Mouse (Mus musculus): Measurements from ENCODE around the gene Inf2.

Gene Inf2

DNA sequence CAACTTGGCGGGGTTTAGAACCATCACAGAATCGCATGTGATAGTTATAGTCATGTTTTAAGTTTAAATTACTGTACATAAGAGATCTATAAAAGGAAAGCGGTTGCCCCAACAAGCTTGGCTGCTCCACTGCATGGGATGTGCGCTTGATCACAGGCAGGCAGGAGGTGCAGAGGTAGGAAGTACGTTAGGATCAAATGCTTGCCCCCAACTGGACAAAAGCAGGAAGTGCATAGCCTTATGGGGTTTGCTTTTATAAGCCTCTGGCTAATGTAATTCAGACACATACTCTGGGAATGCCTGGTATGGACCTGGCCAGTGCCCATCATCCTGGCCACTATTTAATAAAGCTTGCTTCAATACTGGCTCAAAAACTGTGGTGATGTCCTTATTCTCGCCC lies 17.5 kb upstream of the Inf2 start:
- DNase-seq: no peak

DNA sequence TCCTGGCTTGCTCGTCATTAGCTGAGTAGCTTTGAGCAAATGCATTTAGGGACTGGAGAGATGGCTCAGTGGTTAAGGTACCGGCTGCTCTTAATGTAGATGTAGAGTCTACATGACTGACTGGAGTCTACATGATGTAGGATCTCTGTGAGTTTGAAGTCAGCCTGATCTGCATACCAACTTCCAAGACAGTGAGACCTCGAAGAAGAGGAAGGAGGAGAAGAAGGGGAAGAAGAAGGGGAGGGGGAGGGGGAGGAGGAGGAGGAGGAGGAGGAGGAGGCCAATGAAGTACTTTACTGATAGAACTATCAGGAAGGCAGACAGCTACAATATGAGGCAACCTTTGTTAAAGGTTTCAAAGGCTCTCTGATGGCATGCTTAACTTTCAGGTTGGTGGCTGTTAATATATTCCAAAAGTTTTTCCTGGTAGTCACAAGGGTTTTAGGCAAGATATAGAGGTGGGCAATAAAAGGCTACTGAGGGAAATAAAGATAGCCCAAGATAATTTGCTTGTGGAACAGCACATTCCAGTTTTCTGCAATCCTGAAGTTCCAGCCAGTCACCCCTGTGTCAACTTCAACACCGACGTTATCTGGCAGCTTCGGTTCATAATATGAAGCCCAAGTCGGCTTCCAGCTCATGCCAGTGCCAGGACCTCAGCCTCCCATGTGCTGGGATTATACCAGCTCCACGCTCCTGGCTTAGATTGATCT lies 13.2 kb upstream of the Inf2 start:
- no peak for DNase-seq

DNA sequence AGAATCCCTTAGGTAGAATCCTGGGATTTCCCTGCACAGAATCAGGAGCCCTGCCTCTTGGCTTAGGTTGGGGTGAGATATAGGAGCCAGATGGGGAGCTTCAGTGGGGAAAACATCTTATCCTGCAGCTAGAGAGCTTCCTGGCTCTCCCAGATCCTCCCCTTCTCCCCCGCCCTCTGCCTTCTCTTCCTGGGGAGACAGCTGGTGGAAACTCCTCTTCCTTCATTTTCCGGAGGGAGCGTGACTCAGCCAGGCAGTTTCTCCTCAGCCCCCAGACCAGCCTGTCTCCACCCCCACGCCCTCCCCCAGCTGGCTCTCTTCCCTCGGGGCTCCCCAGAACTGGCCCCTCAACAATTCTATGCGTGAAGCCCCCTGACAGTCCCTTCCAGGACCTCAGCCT lies 12.2 kb upstream of the Inf2 start:
- DNase-seq: no peak

DNA sequence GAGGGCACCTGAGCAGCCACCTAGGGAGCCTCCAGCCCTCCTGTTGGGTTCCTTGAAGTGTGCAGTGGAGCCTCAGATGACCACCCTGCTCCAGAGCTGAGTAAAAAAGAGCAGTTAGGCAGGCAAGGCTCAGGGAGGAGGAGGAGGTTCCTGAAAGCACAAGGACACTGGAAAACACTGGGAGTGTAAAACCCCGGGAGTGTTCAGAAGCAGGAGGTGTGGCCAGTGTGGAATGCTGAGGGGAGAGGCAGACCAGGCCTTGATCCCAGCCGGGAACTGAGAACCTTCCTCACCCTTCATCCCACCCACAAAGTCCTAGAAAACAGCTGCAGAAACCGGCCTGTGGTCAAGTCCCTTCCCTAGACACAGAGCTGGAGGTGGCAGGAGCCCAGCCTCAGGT lies 11.8 kb upstream of the Inf2 start:
- no peak for DNase-seq

DNA sequence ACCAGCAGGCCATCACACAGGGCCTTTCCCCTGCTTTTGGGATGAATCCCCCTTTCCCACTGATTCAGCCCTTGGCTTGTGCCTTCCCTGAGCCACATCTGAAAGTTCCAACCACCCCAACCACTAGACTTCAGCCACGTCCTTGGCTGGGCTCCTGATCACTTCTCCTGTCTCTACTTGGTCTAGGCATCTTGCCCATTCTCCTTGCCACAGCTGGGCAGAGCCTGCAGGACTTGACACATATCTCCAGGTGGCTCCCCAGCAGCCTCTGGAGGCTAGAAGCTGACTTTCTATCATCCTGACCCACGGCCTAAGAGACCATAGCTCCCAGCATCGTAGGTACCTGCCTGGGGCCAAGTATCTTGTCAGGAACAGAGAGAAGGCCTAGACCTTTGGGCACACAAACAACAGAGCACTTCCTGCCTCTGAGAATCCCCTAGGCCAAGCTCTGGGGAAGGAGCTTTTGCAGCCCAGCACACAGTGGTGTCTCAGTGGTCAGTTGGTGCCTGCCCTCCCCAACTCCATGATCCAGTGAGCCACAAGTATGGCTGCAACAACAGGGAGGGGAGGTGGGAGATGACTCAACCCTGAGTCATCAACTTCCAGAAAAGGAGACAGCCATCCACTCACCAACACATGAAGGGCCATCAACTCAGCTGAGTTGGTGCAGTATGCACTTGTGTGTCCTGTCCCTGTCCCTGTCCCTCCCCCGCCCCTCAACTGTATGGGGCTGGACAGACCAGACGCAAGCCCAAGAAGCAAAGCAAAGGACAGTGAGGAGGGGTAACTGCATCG lies 10.1 kb upstream of the Inf2 start:
- DNase-seq: no peak

DNA sequence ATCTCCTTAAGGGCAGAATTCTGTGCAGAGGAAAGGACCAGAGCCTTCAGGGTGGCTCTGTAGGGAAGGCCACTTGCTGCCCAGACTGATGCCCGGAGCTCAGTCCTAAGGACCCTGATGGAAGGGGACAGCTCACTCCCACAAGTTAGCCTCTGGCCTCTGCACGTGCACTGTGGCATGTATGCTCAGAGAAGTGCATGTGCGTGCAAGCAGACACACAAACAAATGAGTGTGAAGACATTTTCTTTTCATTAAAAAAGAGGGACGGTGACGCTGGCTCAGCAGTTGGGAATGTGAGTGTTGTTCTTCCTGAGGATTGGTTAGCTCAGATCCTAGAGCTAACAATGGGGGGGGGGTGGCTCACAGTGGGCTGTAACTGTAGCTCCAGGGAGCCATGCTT lies 9.2 kb upstream of the Inf2 start:
- DNase-seq: no peak

DNA sequence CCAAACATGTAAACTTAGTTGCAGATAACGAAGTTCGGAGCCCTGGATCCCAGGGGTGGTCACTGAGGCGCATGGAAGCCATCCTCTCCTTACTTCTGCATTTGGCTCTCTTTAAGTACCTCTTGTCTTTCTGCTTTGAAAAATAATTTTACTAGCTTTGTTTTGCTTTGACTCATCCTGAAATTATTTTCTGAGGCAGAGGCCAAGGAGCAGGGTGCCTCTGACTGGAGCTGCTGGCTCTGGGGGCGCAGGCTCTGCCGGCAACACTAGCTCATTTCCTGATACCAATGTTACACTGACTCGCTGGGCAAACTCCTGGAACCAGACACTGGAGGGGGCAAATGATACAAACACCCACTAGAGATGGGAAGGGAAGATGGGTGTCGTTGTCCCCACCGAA lies 8.7 kb upstream of the Inf2 start:
- DNase-seq: no peak

DNA sequence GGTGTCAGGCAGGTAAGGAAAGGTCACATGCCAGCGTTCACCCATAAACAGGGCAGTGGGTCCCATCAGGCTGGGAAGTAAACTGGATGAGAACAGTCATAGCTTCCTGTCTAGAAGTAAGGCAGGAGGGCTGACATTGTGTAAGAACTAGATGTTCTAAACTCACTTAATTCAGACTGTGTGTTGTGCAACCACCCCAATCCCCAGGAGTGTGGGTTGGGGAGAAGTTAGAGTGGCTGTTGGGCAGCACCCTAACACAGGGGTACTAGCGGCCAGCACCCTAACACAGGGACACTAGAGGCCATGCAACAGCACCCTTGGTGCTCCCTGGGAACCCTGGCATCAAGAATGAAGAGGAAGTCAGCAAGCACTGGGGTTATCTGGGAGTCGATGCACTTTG lies 7.5 kb upstream of the Inf2 start:
- no peak for DNase-seq

DNA sequence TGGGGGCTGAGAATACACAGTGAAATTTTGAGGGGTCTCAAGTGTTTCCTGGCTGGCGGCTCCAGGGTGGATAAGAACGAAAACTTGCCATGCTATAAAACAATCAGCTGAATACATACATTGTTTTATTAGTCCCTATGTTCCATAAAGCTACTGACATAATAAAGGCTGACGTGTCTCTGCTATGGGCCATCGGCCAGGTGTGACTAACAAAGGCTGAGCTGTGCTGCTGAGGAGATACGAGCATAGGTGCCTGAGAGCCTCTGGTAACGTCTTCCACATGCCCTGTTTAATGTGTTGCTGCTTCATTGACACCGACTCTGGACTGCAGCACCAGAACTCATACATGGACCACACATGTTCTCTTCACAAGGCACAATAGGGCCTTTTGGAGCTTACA lies 3.6 kb upstream of the Inf2 start:
- no peak for DNase-seq

DNA sequence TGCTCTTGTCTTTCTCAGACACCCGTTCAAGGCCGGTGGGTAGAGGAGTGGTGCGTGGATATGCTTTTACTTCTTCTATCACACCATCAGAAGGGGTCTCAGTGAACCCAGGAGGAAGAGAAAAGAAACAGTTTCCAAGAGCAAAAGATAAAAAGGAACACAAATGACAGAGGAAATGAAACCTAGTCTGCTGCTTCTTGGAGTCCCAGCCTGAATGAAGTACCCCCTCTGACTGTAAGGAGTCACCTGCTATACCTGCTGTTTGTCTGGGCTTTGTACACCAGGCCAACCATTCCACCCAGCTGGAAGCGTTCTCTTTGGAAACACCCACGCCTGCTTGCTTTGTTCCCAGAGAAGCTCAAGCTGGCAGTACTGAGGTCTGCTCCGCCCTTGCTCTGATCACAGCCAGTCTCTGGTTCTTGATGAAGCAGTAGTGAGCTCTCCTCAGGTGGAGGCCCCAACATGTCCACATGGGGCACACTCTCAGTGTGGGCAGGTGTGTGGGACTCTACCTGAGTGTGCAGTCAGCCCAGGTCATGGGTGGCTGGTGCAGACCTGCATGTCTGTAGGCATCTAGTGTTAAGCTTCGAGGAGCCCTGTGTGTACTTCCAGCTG lies 2.6 kb upstream of the Inf2 start:
- DNase-seq: no peak

DNA sequence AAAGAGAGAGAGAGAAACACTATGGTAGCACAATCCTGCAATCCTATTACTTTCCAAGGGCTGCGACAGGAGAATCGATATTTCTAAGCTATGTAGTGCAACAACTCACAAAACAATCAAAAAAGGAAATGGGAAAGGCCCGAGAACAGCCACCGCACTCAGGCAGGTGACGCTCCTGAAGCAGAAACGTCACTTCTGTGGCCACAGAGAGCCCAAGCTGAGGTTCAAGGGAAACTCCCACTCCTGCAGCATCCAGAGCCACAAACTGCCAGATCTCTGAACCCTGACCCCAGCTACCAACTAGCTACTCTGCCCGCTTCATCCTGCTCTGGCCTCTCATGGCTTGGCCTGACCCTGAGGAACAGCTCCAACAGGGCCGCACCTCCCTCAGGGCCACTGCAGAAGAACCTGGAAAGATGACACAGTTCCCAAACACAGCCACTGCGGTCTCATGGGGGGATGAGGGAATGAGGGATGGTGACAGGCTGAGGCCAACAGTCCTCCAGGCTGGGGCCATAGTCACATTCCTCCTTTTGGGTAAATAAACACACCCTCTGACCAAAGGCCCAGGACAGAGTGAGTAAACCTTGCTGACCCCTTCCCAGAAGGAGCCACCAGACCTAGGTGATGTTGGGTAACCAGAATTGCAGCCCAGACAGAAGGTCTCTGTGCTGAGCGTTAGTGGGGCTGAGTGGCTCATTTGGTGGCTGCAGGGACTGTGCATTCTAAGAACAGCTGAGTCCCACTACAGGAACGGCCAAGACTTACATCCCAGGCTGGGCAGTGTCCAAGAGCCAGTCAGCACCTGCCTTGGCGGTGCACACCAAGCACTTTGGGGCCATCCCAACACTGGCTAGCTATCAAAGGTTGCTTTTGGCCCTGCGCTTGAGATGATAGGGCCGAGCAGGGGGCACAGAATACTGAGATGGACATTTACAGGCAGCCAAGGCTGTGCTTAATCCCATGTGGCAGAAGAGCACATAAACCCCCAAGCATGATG lies 1.2 kb upstream of the Inf2 start:
- peak; percentile 68 for DNase-seq

DNA sequence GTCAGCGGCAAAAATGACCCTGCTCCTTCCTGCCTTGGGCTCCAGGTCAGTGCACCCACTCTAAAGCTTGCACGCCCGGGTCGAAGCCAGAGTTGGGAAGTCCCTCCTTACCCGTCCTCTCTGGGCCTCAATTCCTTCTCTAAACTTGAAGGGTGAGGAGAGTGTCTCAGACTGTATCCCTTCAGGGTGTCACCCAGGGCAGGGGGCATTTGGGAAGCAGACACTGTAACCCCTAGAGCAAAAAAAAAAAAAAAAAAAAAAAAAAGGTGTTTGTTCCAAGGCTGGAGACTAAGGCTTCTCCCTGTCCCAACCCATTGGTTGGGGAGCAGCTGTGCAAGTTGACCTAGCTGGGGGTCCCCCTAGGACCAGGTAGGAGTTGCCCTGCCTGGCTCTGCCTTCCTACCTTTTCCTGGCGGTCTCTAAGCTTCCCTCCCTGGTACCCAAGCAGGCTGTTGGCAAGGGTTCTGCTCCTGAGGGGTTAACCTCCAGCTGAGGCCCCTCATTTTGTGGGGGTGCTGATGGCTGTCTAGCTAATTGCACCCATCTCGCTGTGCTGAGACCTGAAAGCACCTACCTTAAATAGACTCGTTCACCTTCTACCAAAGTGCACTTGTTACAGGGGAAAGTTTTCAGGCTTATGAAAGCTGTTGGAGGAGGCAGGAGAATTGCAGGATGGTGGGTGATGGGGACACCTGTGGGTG lies 1.1 kb downstream of the Inf2 start:
- DNase-seq: peak; percentile 53

DNA sequence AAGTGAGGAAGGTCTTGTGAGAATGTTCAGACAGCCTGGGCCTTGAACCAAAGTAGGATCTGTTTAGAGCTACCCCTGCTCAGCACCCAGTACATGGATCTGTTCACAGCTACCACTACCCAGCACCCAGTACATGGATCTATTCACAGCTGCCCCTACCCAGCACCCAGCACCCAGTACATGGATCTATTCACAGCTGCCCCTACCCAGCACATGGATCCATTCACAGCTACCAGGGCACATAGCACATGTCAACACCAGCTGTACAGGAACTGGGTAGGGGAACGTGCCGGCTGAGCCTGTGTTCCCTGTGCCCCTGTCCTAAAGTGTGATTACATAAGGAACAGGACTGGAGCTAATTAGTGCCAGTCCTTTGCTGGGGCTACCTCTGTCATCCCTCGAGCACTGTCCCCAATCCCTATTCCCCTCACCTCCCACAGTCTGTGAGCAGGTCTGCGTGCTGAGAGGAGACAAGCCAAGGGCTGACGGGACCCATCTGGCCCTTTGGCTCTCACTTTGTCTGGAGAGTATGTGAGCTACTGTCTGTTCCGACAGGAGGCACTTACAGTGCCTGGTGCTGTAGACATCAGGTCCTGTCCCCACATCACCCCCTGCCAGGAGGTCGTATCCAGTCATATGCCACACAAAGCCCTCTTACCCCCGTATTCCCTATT lies 2.1 kb downstream of the Inf2 start:
- DNase-seq: peak; percentile 96

DNA sequence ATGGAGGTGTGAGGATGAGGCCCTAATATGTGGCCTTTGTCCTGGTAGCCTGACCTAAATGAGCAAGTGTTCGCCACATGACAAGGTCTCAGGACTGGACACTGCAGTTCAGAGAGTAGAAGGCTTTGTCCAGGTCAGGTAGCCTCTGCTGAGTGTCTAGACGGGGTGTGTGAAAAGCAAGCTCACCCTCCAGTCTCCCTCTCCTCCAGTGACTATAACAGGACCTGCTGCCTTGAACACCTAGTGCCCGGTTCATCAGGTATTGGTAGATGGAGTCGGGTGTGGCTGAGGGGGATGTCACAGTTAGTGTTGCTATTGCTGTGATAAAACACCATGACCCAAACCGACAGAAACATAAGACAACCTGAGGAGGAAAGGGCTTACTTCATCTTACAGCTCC lies 2.7 kb downstream of the Inf2 start:
- no peak for DNase-seq

DNA sequence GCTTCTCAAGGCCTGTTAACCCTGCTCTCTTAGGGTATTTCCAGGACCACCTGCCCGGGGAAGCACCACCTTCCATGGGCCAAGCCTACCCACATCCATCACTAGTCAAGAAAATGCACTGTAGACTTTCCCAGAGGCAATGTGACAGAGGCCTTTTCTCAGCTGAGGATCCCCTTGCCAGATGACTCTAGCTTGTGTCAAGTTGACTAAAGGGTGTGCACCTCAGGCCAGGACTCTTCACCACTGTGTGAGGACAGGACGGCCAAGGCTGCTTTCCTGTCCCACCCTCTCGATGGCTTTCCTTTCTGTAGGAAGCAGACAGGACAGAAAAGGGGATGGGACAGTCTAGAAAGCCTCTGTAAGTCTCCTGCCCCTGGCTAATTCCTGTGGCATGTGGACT lies 3.1 kb downstream of the Inf2 start:
- DNase-seq: no peak

DNA sequence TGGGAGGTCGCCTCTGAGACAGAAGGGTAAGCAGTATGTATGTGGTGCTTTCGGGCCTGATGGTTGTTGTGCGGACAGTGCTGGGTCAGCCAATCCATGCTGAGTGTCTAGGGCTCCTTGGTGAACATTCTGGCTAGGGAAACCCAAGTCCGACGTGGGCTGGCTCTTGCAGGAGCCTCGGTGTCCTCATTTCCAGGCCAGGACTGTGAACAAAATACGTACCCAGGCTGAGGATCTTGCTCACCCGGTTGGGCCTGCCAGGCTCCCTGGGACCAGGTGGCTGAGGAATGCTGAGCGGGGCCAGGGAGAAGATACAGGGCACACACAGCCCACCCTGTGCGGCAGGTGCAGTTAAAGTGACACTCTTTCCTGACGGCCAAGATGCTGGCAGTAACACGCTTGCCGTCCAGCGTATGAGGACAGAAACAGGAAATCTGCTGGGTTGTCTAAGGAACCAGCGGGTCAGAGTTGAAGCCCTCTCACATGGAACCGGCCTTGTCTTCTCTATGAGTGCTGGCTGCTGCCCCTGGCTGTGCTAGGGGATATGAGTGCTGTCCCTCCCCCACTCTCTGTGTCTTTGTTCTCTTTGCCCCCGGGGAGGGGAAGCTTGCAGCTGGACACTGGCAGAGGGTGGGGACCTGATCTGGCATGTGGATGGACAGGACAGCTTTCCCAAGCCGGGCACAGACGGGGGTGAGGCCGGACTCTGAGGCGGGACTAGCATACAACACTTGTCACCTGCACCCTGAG lies 4.6 kb downstream of the Inf2 start:
- DNase-seq: peak; percentile 51

DNA sequence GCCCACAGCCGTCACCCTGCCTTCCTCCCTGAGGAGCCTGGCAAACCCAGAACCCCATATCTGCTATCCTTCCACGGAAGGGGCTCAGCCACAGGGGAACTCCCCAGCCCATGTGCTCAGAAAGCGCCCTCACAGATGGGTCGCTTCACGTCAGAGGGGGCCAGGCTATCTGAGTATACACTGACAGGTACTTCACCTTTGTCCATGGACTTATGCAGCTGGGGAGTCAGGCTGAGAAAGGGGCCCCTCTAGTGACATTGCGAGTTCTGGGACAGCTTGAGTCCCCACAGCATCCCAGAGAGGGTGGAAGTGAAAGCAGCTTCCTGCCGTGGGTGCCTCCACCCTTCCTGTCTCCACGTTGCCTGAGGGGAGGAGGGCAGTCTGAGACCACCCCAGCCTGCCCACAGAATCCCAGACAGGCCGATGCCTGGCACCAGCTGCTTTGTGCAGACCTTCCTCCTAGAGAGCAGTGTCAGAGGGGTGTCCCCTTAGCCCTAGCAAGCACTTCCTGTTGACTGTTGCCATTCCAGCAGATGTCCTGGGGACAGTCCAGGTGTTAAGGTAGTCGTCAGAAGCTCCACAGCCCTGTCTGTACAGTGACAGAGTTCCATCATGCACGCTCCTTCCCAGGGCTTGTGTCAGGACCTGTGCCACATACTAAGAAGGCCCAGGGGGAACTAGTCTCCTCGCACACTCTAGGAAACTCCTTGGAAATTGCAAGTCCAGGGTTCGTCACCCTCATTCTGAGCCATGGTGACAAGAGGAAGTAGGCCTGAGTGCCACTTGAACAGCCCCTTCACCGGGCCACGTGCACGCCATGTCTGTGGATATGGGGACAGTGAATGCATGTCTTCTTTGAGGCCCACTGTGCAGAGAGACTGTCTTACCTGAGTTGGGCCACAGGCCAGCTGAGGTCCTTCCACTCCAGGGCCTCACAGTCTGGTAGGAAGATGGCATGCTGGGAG lies 5.6 kb downstream of the Inf2 start:
- no peak for DNase-seq

DNA sequence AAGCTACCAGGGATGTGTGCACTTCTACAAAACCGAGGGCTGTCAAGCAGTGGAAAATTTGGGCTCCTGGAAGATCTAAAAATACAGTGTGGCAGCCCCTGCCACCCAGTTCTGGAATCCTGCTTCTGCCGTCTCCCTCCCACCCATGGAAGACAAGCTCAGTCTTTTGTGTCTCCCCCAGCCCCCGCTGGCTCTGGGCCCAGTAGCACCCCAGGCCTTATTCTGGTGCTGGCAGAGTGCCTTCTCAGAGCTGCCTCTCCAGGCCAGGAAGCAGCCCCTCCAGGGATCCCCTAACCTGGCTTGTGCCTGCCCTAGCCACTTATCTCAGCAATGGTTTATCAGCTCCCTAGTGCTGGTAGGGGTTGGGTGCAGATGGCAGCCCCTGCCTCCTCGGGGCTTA lies 6.4 kb downstream of the Inf2 start:
- no peak for DNase-seq

DNA sequence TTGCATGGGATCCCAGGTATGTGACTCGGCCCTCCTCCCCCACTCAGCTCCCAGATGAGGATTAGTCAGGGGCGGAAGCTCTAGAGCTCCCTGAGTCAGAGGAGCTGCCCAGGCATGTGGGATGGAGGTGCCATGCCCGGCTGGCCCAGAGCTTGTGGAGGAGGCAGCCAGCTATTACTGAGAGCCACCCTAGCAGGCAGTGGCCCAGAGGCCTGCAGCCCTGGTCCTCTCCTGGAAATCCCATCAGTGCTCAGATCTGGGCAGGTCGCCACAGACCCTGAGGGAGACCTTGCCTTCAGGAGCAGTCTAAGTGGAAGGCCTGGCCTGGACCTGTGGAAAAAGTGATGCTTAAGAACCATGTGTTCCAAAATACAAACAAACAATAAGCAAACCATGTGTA lies 7.0 kb downstream of the Inf2 start:
- DNase-seq: no peak

DNA sequence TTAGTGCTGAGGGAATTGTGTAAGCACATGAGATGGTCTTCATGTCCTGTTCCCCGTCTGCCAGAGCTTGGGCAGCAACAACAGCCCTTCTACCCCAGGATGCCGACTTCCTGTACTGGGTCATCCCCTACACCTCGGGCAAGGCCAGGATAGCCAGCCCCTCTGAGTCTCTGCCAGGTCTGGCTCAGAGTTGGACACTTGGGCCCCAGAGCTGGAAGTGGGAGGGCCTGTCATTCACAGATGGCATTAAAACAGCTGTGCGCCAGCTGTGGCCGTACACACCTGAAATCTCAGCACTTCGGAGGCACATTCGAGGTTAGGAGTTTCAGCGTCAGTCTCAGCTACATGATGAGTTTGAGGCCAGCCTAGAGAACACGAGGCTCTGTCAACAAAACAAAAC lies 7.9 kb downstream of the Inf2 start:
- no peak for DNase-seq

All from cerebellum, adult 9-11 months (tissue).